Mouse (Mus musculus) activated CD4-positive, CD25-positive, alpha-beta regulatory T cell, adult 4 months (primary cell): ENCODE data around the gene Vps4a. TPM values are rescaled to one million over a fixed set of nuclear protein-coding genes. Genes with fewer than 3 reads are reported as not detected.
A peak's percentile ranks its signal among the peaks of the same experiment; 100 is the strongest.
"Not testable (repeated sequence)": the region's sequence is repeated elsewhere in the genome, so short reads cannot be mapped to it uniquely, and the experiment has no call there.

Experiments used
- ATAC-seq: one replicate; pipeline ENCODE4 v1.8.0; 2017
- polyA plus RNA-seq, 2 experiments: library from polyadenylated mRNA; unstranded; fragments of 100-300 nt; shearing (Covaris generic); gene quantifications; one replicate each; pipeline ENCODE4 v1.2.1; 2017

Vps4a gene
- 10 to 100 TPM; 32.8 to 33.1 TPM for polyA plus RNA-seq

- ATAC-seq = peak; percentile 82
Measured at GRCm38 (mm10) chr8:107030650-107031576, at the start of gene Vps4a. TSS of gene Vps4a (plus strand) at chr8:107031222.

GRCm38 (mm10) chr8:106985404-106985821 is 45.6 kb upstream of the Vps4a start:
- ATAC-seq = no peak

GRCm38 (mm10) chr8:106985951-106986350 is 45.1 kb upstream of the Vps4a start:
- ATAC-seq = no peak

GRCm38 (mm10) chr8:106987557-106987956 is 43.5 kb upstream of the Vps4a start:
- ATAC-seq = no peak

GRCm38 (mm10) chr8:106991393-106991792 is 39.6 kb upstream of the Vps4a start:
- ATAC-seq = no peak

- ATAC-seq = not testable (repeated sequence)
Measured at GRCm38 (mm10) chr8:106996339-106996738, 34.7 kb upstream of the Vps4a start.

GRCm38 (mm10) chr8:106997416-106997815 is 33.6 kb upstream of the Vps4a start:
- no peak for ATAC-seq

GRCm38 (mm10) chr8:106999068-106999467 is 32.0 kb upstream of the Vps4a start:
- ATAC-seq = no peak

GRCm38 (mm10) chr8:107002532-107002931 is 28.5 kb upstream of the Vps4a start:
- peak; percentile 98 for ATAC-seq

- no peak for ATAC-seq
Measured at GRCm38 (mm10) chr8:107007795-107008194, 23.2 kb upstream of the Vps4a start.

- no peak for ATAC-seq
Measured at GRCm38 (mm10) chr8:107012666-107013065, 18.4 kb upstream of the Vps4a start.

- ATAC-seq = no peak
Measured at GRCm38 (mm10) chr8:107014915-107015314, 16.1 kb upstream of the Vps4a start.

GRCm38 (mm10) chr8:107023479-107023878 is 7.5 kb upstream of the Vps4a start:
- ATAC-seq = no peak

GRCm38 (mm10) chr8:107029310-107029709 is 1.7 kb upstream of the Vps4a start:
- ATAC-seq = no peak

GRCm38 (mm10) chr8:107030058-107030457 is 964 bp upstream of the Vps4a start:
- ATAC-seq = no peak

- peak; percentile 20 for ATAC-seq
Measured at GRCm38 (mm10) chr8:107031577-107032090, 612 bp downstream of the Vps4a start.

GRCm38 (mm10) chr8:107033609-107034008 is 2.6 kb downstream of the Vps4a start:
- ATAC-seq = not testable (repeated sequence)

GRCm38 (mm10) chr8:107035641-107036040 is 4.6 kb downstream of the Vps4a start:
- ATAC-seq = no peak

- no peak for ATAC-seq
Measured at GRCm38 (mm10) chr8:107036626-107037025, 5.6 kb downstream of the Vps4a start.

- ATAC-seq = no peak
Measured at GRCm38 (mm10) chr8:107040632-107041031, 9.6 kb downstream of the Vps4a start.

- ATAC-seq = no peak
Measured at GRCm38 (mm10) chr8:107045478-107045877, 14.5 kb downstream of the Vps4a start.

GRCm38 (mm10) chr8:107046976-107047375 is 16.0 kb downstream of the Vps4a start:
- no peak for ATAC-seq

GRCm38 (mm10) chr8:107048061-107048941 is 17.3 kb downstream of the Vps4a start, which contains the start of gene Pdf:
TSS of gene Pdf (minus strand) at chr8:107048614.
- peak; percentile 70 for ATAC-seq
